Mouse (Mus musculus) right cerebral cortex, postnatal 4 days (tissue): ENCODE results near the gene Gm5447.
A peak's percentile ranks its signal among the peaks of the same experiment; 100 is the strongest.

Experiments used
- DNase-seq: peaks from one replicate; pipeline ENCODE4 v3.0.0-alpha.2; 2022

Gm5447 gene

DNA sequence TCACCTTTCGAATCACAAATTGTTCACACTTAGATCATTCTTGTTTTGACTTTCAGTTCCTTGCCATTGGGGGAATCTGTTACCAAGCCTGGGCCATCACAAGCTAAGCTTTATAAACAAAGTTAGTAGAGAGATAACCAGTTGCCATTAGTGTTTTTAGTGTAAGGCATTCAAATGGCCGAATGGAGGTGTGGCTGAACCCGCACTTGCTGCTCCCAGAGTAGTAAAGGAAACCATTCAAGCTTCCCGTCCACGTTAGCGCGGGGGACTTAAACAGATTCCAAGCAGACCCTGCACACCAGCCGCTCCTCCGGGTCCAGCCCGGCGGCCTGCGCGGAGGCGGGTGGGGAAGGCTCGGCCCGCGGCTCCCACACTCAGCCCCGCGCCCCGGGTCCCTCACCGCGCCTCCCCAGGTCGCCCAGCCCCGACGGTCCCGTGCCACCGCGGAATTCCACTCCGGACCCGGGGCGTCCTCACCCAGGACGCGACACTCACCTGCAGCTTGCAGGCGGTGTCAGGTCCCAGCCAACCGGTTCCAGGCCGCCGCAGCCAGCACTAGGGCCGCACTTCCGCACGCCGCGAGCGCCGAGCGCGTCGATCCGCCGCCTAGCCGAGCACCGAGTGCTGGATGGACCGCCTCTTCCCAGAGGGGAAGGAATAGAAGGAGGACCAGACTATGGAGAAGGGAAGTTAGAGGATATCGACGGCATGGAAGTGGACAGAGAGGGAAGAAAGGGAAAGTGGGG is at the start of gene Gm5447, which contains the start of gene Exoc2:
TSS of gene Gm5447 (plus strand) at position 704 of the 746 bp plus-strand sequence.
TSS of gene Exoc2 (minus strand) at position 593 of the 746 bp plus-strand sequence.
- peak; percentile 80 for DNase-seq

DNA sequence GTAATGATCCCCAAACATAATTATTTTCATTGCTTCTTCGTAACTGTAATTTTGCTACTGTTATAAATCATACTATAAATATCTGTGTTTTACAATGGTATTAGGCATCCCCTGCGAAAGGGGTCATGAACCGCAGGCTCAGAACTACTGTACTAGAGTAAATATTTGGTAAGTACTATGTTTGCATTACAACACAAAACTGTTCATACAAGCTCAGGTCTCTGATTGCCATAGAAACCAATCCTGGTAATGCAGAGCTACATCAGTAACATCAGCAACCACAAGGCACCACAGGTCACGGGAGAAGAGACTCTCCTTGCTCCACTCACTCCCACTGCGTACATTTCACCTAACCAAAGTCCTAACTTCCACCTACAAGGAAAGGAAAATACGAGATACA is 49.7 kb upstream of the Gm5447 start:
- DNase-seq, result no peak

DNA sequence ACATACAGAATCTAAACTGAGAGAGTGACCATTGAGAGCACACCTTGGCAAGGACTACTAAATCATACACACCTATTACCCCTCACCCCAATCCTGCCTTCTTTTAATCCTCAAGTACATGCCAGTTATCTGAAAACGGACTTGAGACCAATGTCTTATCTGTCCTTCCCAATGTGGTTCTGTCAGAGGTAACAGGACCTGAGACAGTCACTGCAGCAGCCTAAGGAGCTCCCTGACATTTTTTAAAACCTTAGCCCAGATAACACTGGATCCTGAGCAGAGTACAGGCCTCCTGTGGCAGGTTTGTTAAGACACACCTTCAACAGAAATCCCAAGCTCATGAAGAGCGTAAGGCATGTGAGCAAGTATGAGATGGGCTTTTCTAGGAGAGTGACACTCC is 44.9 kb upstream of the Gm5447 start:
- DNase-seq, result no peak

DNA sequence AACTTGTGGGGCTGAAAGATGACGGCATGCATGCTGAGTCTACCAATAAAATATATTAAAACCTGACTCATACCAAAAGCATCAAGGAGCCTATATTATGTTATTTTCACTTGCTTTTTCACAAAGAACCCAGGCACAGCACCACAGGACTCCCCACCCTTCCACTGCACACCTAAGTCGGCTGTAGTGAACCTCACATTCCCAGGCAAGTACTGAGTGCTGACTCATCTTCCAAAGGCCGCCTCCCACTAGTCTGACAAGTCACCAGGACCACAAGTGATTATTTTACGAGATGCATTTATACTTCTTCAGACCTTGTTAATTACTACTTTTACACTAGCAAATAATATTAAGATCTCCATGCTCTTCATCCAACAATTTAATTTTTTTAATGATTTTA is 42.4 kb upstream of the Gm5447 start:
- no peak for DNase-seq

DNA sequence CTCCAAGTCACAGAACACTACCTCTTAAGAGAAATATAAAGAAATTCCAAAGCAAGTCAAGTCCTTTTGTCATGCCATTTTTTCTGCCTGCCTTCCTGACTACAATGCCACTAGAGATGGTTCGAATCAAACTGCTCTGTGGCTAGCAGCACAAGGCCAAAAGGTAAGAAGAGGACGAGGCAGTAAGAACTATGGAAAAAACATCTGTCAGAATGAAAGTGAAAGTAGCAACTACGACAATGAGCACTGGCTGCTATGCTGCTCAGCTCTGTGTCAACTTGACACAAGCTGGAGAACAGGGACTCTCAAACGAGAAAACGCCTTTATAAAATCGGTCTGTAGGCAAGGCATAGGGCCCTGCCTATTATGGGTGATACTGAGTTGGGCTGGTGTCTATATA is 41.0 kb upstream of the Gm5447 start:
- no peak for DNase-seq

DNA sequence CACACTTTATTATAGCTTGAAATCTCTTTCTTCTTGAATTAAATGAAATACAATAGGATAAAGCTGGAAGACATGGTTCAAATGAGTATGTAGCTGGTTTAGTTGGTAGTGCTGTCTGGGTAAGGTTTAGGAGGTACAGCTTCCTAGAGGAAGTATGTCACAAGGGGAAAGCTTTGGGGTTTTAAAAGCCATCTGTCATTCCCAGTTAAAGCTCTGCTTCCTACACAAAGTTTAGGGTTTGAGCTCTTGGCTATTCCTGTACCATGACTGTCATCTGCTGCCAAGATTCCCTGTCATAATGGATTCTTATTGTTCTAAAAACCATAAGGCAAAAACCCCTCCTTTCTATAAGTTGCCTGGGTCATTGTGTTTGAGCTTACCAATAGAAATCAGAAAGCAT is 28.2 kb upstream of the Gm5447 start:
- no peak for DNase-seq

DNA sequence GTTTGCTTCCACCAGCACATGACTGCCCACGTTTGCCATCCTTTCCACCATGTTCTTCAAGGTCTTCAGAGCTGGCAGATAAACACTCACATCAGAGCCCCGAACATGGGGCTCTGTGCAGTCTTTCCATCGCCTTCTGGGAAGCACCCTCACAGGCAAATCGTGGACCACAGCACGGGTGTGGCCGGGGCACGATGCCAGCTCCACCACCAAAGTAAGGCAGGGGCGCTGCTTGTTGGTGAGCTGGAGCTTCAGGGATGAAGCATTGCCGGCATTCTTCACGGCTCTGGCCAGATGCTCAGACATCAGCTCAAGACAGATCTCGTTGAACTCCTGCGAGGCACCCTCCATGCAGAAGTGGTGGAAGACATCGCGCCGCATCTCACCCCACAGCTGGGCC is 26.9 kb upstream of the Gm5447 start:
- no peak for DNase-seq

DNA sequence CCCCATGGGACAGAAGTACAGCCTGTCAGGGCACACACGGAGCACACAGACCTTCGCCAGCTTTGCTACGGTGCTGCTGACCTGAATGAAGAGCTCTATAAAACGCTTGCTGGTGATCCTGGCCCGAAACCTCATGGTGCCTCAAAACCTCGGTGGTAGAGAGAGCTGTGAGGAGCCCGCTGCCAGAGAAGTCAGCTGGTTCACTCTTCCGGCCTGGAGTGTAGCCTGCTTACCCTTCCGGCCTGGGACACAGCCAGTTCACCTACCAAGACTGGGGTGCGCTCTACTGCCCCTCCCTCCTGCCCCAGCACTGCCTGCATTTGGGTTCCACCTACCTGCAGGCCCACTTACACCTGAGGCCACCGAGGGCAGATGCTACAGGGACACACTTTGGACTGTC is 26.5 kb upstream of the Gm5447 start, which contains the start of gene Hus1b:
TSS of gene Hus1b (minus strand) at position 220 of the 400 bp plus-strand sequence.
- no peak for DNase-seq

DNA sequence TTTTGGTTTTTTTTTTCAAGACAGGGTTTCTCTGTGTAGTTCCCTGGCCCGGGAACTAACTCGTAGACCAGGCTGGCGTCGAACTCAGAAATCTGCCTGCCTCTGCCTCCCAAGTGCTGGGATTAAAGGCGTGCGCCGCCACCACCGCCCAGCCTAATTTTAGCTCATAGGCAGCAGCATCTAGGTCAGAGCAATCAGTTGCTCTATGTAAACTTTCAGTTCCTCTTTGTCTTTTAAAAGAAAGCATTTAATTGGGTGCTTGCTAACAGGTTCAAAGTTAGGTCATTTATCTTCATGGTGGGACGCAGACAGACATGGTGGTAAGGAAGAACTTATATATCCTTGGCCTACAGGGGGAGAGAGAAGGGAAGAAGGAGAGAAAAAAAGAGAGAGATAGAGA is 24.8 kb upstream of the Gm5447 start:
- no peak for DNase-seq

DNA sequence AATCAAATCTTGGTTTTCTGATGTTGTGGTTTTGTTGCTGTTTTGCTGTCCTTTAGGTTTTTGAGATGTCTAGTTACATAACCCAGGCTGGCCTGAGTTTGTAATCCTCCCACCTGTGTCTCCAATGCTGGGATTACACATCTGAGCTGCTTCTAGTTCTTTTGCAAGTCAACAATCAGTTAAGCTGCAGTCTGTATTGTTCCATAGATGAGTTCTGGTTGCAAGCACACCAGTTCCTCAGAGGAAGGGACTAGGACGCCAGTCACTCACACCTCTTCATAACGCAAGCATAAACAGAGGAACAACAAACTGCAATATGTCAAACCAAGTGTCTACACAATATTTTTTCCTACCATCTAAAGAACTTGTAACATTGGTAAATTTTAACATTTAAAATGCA is 22.0 kb upstream of the Gm5447 start:
- DNase-seq, result no peak

DNA sequence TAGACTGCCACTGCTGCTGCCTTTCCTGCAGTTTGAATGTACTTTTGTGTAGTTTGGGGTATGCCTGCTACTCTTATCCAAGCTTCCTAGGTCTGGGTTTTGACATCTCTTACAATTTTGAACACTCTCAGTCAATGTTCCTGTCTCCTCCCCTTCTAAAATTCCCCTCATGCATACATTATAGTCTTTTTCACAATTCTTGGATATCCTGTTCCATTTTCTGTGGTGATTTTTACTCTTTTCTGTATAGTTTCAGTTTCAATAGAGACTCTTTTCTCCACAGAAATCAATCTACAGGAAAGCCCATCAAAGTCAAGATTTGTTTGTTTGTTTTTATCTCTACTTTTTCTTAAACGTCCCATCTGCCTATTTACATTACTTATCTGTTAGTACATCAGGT is 20.4 kb upstream of the Gm5447 start:
- DNase-seq, result no peak

DNA sequence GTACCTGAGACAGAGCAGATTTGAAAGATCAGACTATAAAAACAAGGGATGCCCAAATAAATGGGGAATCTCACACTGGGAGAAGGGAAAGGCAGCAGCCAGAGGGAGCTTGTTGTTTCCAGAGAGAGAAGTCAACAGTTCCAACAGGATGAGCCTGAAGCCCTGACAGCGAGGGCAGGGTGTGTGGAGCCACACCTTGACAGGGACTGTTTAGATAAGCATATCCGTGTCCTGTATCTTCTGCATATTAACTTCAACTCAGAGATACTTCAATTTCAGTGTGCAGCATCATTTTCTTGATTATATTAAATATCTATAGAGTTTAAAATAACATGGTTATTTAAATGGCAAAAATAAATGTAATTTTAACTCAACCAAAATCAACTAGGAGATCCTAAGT is 13.3 kb upstream of the Gm5447 start:
- no peak for DNase-seq

DNA sequence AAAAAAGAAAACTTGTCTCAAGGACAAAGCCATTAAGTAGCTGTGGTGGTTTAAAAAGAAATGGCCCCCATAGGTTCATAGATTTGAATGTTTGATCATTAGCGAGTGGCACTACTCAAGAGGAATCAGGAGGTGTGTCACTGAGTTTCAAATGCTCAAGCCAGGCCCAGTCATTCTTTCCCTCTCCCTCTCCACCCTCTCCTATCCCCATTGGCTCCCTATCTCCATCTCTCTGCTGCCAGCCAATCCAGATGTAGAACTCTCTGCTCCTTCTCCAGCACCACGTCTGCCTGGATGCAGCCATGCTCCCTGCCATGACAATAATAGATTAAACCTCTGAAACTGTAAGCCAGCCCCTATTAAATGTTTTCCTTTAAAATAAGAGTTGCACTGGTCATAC is 12.1 kb upstream of the Gm5447 start:
- no peak for DNase-seq

DNA sequence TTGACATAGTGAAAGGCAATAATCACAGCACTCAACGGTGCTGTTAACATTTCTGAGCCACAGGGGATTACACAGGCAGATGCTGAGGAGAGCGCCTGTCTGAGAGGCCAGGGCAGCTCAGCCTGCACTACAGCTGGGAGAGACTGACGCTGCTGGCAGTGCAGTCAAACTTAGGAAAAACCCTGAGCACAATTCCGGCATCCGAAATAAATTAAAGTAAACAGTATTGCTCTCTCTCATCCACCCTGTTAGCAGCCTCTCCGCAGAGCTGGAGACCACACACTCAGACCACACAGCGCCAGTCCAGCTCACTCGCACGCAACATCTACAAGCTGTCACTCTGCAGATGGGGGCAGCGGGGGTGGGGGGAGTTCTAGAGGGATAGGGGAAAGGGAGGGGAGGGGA is 7.5 kb upstream of the Gm5447 start:
- DNase-seq, result peak; percentile 9

DNA sequence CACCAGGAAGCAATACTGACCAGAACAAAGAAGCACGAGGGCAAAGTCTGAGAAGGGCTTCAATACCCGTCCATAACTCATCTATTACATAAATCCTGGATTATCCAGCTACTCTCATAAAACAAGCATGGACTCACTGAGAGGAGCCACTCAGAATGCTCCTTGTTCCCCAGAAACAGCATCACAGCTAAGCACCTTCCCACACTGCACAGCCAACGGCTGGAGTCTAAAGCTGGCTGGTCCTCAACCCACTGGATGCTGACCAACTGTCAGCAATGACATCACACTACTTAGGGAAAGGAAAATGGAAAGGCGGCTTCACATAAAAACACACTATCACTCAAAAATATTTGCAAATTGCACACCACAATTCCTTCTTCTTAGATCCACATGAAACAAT is 5.7 kb upstream of the Gm5447 start:
- DNase-seq, result no peak

DNA sequence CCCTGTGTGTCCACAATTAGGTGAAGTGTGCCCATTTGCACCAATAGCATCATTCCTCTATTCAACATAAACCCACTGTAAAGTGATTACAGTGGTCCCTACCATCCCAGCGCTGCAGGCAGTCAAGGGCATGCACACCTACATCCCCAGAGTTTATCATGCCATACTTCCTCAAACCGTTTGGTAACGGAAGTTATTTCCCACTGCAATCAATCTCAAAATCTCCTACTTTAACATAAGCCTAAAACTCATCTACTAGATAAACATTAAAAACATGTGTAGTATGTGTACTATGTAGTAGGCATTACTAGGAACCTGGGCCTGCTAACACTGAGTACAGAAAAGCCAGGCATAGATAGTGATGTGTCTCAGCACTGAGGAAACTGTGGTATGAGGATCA is 3.0 kb upstream of the Gm5447 start:
- DNase-seq, result no peak

DNA sequence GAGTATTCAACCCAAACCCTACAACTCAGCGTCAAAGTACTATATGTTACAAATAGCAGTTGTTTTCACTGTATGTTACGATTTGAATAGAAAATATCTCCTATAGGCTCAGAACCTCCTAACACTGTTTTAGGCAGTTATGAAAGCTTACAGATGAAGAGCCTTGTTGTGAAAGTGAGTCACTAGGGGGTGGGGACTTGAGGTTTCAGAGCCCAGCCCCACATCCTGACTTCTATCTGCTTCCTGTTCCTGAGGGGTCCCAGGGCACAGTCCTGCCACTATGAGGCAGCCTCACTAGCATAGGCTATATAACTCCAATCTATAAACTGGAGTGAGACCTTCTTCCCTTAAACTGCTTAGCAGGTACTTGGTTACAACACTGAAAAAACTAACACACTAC is 1.9 kb upstream of the Gm5447 start:
- DNase-seq, result no peak

DNA sequence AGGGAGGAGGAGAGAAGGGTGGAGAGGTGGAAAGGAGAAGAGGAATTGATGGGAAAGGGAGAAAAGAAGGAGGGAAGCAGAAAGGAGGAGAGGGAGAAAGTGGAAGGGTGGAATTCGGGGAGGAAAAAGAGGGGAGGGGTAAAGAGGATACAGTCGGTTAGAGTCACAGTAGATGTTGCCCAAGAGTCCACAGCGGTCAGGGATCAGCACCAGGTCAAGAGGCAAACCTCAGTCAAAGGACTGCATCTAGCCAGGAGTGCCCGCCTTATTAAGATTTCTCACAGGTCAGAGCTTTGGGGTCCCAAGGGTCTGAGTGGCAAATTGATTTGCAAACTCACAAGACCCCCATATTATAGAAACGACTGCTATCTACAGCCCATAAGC is 235 bp downstream of the Gm5447 start:
- no peak for DNase-seq

DNA sequence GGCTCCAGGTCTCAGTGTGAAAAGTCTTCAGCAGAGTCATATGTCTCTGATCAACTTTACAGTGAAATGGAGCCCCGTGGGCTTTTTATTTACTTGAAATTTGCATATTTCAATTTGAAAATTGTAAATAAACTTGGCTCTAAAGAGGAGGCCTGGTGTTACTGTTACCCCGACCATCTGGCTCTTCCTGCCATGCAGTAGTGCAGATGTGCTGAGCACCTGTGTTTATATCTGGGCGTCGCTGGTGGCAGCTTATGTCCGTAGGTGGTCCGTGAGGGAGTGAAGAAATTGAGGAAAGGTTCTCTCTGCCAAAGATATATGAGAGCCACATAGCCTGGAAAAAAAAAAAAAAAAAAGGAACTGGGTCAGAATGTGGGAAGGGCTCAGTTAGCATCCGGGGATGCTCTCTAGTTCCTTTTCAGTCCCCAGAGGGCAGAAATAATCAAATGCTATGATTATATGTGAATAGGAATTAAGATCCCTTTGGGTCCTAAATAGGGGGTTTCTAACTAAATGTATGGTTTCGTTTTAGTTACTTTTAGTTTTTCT is 2.6 kb downstream of the Gm5447 start:
- DNase-seq, result no peak

DNA sequence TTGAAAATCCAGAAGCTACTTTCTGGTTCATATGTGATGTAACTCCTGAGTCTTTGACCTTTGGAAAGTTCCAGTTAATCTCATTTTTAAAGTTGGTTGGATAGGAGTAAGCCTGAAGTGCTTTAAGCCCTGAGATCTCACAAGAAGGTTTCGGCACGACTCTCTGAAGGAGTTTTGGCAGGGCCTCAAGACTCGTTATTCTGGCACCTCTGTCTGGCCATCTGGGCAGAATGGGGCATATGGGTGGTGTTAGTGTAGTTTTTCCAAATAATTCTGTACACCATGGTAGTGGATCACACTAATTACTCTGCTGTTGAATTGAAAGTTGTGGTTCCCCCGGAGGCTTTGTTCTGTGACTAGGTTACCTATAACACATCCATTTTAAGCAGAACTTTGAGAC is 4.2 kb downstream of the Gm5447 start:
- DNase-seq, result no peak

DNA sequence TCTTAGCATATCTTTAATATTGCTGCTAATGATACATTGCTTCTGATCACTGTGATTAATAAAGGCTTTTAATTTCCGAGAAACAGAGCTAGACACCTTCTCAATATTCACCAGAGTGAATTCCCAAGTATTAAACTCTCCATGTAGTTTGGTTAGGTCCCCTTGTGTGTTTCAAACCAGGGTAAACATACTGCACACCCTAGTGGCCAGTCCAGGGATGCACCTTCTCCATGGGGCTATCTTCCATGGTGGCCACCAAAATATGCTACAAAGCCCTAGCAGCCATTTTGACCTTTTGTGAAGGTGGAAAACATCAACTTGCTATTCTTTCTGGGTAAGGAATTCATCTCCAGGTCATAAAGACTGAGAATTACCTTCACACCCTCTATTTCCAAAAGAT is 7.7 kb downstream of the Gm5447 start:
- DNase-seq, result no peak

DNA sequence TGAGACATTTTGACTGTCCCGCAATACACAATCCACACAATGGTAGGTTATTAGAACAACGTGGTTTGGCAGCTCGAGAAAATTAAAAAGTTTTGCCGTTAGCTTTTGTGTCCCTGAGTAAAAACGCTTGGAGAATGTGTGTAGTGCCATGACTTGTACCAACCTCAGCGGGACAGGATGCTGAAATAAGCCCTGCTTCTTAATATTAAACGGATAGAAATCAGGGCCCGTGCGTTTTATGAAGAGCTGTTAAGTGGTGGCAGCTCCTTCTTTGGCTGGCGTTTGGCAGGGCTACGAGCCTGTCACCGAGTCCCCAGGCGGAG is 11.2 kb downstream of the Gm5447 start:
- DNase-seq, result no peak

DNA sequence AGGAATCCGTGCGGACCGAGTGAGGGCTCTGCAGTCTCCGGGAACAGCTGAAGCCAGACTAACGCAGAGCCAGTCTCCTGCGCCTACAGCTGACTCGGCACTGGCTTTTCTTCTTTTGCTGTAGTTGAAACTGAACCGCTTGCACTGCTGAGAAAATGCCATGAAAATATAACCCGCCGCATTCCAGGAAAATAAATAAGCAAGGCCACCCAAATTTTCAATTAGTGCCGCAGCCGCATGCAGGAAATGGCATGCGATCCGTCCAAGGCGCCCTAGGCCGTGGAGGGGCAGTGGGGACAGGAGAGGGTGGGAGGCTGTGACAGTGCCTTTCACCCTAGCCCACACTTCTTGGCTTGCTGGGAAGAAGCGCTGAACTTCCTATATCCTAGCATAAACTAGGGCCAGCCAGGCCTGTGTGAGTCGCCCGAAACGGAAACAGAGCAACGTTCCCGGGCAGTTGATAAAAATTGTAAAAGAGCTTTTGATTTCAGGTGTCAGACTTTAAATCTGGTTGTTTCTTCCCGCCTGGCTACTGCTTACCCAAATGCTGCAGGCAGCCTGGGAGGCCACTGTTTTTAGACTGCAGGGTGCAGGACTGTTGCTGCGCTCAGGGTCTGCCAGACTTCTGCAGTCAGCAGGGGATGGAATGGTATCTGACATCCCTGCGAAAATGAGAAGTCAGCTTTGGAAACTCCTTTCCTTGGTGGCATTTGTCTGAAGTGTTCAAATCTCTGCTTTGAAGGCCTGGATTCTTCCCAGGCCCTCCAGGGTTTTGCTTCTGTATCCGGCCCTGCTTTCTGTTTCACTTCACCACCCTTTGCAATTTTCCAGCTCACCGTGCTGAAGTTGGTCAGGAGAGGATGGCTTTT is 11.8 kb downstream of the Gm5447 start:
- peak; percentile 47 for DNase-seq

DNA sequence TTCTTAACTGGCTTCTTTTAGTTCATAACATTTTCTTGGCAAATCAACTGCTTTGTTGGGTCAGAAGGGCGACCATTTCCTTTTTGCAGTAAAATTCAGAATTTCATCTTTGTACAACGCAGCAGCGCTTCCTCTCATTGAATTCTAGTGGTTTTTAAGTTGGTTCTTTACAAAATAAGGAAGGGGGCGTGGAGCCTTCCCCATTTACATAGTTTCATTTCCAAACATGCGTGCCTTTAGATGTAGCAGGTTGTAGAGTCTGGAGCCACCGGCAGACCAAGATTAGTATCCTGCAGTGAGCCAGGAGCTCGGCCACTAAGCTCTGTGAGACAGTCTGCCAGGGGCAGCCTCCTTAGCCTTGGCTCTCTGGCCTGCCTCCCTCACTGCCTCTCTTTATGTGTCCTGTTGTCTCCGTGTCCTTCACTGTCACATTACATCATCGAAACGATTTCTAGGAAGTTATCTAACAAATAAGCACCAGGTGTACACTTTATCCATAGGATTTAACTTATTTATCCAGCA is 13.0 kb downstream of the Gm5447 start:
- no peak for DNase-seq
